Mouse (Mus musculus) midbrain, embryonic 13.5 days (tissue): ENCODE measurements around the gene Col6a2. TPM values are rescaled to one million over a fixed set of nuclear protein-coding genes. Genes with fewer than 3 reads are reported as not detected.

Experiments used
- ATAC-seq: fragments of 200-750 bp; cut with Nextera tagmentation; 2 replicates; pipeline ENCODE4 v1.8.0; 2017; ENCODE audit warnings: mild to moderate bottlenecking, moderate TSS enrichment, moderate library complexity
- H3K27ac ChIP-seq: fragments of 300-500 bp; sonication (generic); 2 replicates; pipeline ENCODE4 v1.5.1; 2015; ENCODE audit warnings: inconsistent platforms, mild to moderate bottlenecking, moderate library complexity
- H3K27me3 ChIP-seq: fragments of 300-500 bp; sonication (generic); 2 replicates; pipeline ENCODE4 v1.6.1; 2015; ENCODE audit warnings: mild to moderate bottlenecking, inconsistent platforms
- H3K36me3 ChIP-seq: fragments of 300-500 bp; sonication (generic); 2 replicates; pipeline ENCODE4 v1.6.1; 2015; ENCODE audit warnings: mild to moderate bottlenecking, inconsistent platforms
- H3K4me1 ChIP-seq: fragments of 300-500 bp; sonication (generic); replicated peaks from 2 replicates; pipeline ENCODE4 v1.6.1; 2015; ENCODE audit warnings: inconsistent platforms
- H3K4me2 ChIP-seq: fragments of 300-500 bp; sonication (generic); replicated peaks from 2 replicates; pipeline ENCODE4 v1.6.1; 2015; ENCODE audit warnings: moderate library complexity, mild to moderate bottlenecking, inconsistent platforms
- H3K4me3 ChIP-seq: fragments of 300-500 bp; sonication (generic); replicated peaks from 2 replicates; pipeline ENCODE4 v1.5.1; 2015; ENCODE audit warnings: mild to moderate bottlenecking, inconsistent platforms
- H3K9ac ChIP-seq: fragments of 300-500 bp; sonication (generic); replicated peaks from 2 replicates; pipeline ENCODE4 v1.6.1; 2015; ENCODE audit warnings: mild to moderate bottlenecking, inconsistent platforms
- H3K9me3 ChIP-seq: fragments of 300-500 bp; sonication (generic); 2 replicates; pipeline ENCODE4 v1.6.1; 2016; ENCODE audit warnings: mild to moderate bottlenecking, inconsistent platforms
- WGBS: fragments of 180-500 bp; shearing (Covaris S2); methylation state at CpG from one replicate; pipeline ENCODE4 v1.1.7; 2015; 5-methylcytosine and 5-hydroxymethylcytosine counted together
- polyA plus RNA-seq: library from polyadenylated mRNA; unstranded; fragments of >200 nt; fragmentation: Nextera tagmentation; extraction: Ambion mirVana; gene quantifications from 2 replicates; pipeline ENCODE4 v1.2.1, GENCODE M21; 2015

Col6a2 gene
- polyA plus RNA-seq, 1 experiment from 2014 or later: 12.5 TPM

DNA sequence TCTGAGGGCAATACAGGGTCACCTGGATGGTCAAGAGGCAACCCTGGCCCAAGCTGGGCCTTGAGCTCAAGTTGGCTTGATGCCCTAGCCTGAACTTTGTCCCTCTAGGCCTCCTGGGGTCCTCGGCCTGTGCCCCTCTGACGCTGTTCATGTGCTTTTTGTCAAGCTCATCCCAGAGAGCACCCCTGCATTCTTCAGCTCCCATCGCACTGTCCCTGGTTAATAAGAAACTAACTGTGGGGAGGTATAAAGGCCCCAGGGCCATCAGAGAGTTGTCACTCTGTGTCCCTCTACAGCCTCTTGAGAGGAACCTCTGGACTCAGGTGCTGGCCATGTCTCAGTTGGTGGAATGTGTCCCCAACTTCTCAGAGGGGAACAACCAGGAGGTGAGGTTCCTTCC is 48.1 kb downstream of the Col6a2 start, which contains the start of gene Ftcd:
Ftcd (plus strand) TSS at position 275 of the 400 bp plus-strand sequence.
- H3K9me3 ChIP-seq: no peaks in the 10 kb centered on the region
- no peaks in the 10 kb centered on the region for H3K4me1 ChIP-seq
- no peak within 1 kb of the TSS for H3K4me3 ChIP-seq
- H3K27me3 ChIP-seq: no peaks in the 10 kb centered on the region
- no peak within 1 kb of the TSS for H3K4me2 ChIP-seq
- H3K9ac ChIP-seq: no peak within 1 kb of the TSS
- no peak for ATAC-seq
- H3K36me3 ChIP-seq: no peaks in the 10 kb centered on the region
- no peak within 1 kb of the TSS for H3K27ac ChIP-seq
- 92% methylated on average over 3 of the region's 3 CpGs for WGBS

DNA sequence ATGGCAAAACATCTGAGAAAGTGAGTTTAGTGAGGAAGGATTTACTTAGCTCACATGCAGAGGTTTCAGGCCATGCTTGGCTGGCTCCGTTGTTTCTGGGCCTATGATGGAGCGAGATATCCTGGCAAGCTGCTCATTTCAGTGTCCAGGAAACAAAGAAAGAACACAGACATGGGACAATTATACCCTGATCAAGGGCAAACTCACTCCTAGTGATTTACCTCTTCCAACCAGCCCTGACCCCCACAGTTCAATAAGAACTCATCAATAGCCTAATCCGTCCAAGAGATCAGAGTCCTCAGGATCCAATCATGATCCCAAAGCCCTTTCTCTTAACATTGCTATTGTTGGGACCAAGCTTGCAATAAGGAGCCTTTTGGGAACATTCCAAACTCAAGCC is 51.3 kb downstream of the Col6a2 start:
- H3K4me2 ChIP-seq: no peak overlapping the region
- H3K27me3 ChIP-seq: no peaks in the 10 kb centered on the region
- no peak for ATAC-seq
- H3K9ac ChIP-seq: no peak overlapping the region
- H3K4me1 ChIP-seq: no peaks in the 10 kb centered on the region
- no peak overlapping the region for H3K27ac ChIP-seq
- H3K36me3 ChIP-seq: no peaks in the 10 kb centered on the region
- no peak overlapping the region for H3K4me3 ChIP-seq
- 28% methylated on average over 3 of the region's 3 CpGs for WGBS
- no peaks in the 10 kb centered on the region for H3K9me3 ChIP-seq

DNA sequence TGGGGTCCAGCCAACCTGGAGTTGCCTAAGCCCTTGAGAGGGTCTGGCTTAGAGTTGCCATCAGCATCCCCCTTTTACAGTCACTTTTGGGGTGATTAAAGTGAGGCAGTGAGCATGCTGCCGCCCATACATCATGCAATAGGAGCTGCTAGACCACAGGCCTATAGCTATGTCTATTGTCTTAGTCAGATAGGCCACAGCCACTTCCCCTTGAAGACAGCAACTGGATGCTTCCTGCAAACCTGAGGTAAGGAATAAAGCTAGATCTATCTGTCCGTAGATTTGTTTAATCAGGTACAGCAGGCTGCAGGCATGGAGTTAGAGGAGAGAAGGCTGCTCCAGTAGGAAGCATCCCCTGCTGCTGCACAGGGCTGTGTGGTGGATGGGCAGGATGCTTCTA is 52.4 kb downstream of the Col6a2 start:
- no peak overlapping the region for H3K27ac ChIP-seq
- H3K27me3 ChIP-seq: no peaks in the 10 kb centered on the region
- H3K4me2 ChIP-seq: no peak overlapping the region
- H3K36me3 ChIP-seq: no peaks in the 10 kb centered on the region
- ATAC-seq: no peak
- no peaks in the 10 kb centered on the region for H3K4me1 ChIP-seq
- H3K9ac ChIP-seq: no peak overlapping the region
- H3K9me3 ChIP-seq: no peaks in the 10 kb centered on the region
- H3K4me3 ChIP-seq: no peak overlapping the region
- 67% methylated on average over 2 of the region's 2 CpGs for WGBS

DNA sequence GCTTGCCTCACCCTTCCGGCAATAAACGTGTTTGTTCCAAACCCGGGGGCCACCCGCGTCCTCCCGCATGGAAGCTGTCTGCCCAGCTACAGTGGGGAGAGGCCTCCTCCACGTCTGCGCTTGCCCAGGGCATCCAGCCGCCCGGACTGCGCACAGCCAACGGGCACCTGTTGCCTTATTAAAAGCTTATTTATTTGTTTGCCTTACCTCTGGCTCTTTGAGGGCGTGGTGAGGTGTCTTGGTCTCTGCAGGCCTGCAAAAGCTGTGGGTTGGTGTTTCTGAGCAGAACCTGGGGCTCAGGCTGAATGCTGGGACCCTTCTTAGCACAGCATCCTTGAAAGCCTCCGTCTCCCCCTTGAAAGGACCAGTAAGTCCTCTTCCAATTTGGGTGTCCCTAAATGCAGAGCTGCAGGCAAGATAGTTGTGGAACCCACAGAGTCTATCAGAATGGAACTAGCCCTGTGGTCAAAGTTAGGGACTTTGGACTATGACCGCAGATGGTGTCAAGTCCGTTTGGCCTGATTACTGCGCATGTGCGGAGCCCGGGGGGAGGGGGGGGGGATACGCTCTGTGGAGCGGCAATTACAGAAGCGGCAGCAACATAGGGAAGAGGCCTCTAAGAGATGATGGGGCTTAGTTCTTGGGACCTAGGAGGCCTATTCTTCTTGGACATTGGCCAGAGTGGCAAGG is 53.3 kb downstream of the Col6a2 start:
- Histone ChIP-seq H3K4me2 (no peak overlapping the region), H3K9me3 (no peaks in the 10 kb centered on the region), H3K36me3 (no peaks in the 10 kb centered on the region), H3K9ac (no peak overlapping the region), H3K4me3 (no peak overlapping the region), H3K27me3 (no peaks in the 10 kb centered on the region), H3K4me1 (no peaks in the 10 kb centered on the region), H3K27ac (no peak overlapping the region)
- no peak for ATAC-seq
- 93% methylated on average over 22 of the region's 22 CpGs for WGBS

DNA sequence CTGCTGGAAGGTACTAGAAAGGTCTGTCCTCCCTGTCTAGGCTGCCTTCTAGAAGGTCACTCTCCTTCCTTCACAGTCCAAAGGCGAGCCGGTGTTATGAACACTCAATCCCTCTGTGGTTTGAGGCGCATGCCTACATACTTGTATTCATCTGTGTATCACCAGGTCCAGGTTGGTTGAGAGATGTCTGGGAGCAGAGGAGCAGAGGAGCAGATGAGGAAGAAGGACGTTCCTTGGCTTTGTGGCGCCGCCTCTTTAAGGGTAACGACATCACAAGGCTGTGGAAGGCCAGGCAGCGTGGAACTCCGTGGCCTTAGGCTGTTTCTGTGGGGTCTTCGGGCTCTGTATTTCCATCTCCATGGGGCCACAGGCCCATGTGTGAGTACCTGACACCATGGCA is 61.5 kb downstream of the Col6a2 start, which contains the start of gene Spatc1l:
Spatc1l (plus strand) TSS at position 301 of the 400 bp plus-strand sequence.
- H3K9ac ChIP-seq: no peak within 1 kb of the TSS
- H3K27me3 ChIP-seq: no peaks in the 10 kb centered on the region
- ATAC-seq: no peak
- 94% methylated on average over 10 of the region's 10 CpGs for WGBS
- no peak within 1 kb of the TSS for H3K4me3 ChIP-seq
- H3K36me3 ChIP-seq: 0 out of 2 replicates have a peak, but pooled peaks cover 4% of the 10 kb centered on the region
- no peaks in the 10 kb centered on the region for H3K9me3 ChIP-seq
- no peak within 1 kb of the TSS for H3K27ac ChIP-seq
- no peaks in the 10 kb centered on the region for H3K4me1 ChIP-seq
- no peak within 1 kb of the TSS for H3K4me2 ChIP-seq

DNA sequence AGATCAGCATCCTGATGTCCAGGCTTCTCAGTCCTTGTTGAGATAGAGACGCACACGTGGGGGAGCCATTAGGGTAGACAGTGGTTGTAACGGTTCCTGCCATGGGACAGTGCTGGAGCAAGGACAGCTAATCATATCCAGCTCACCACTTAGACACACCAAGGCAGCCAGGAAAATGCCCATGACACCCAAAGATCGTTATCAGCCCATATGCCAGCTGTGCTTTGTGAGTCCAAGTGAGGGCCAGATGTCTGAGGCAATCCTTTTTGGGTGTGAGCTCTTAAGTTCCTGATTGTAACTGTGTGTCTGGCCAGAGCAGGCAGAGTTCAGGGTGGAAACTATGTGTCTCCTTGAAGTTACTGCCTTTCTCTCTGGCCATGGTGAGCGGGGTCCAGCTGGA is 69.4 kb downstream of the Col6a2 start:
- no peaks in the 10 kb centered on the region for H3K27me3 ChIP-seq
- H3K27ac ChIP-seq: no peak overlapping the region
- 91% methylated on average over 5 of the region's 5 CpGs for WGBS
- no peak for ATAC-seq
- no peaks in the 10 kb centered on the region for H3K9me3 ChIP-seq
- H3K4me3 ChIP-seq: no peak overlapping the region
- no peaks in the 10 kb centered on the region for H3K4me1 ChIP-seq
- peaks cover 73% of the 10 kb centered on the region for H3K36me3 ChIP-seq
- H3K4me2 ChIP-seq: no peak overlapping the region
- no peak overlapping the region for H3K9ac ChIP-seq

DNA sequence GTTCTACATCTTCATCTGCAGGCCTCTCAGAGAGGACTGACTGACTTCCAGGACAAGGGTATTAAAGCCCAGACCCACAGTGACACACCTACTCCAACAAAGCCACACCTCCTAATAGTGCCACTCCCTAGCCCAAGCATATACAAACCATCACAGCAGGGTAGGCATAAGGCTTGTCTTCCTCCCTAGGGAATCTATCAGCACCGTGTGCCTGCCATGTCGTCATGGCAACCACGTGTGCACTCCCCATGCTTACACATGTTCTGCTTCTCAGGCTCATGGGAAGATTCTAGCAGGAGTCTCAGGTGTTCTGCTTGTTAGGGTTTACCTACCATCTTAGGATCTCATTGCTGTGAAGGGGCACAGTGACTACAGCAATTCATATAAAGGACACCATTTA is 71.9 kb downstream of the Col6a2 start:
- Histone ChIP-seq H3K27ac (no peak overlapping the region), H3K36me3 (peaks cover 93% of the 10 kb centered on the region), H3K4me3 (no peak overlapping the region), H3K27me3 (no peaks in the 10 kb centered on the region), H3K9ac (no peak overlapping the region), H3K4me1 (no peaks in the 10 kb centered on the region), H3K9me3 (no peaks in the 10 kb centered on the region), H3K4me2 (no peak overlapping the region)
- ATAC-seq: no peak
- 81% methylated on average over 3 of the region's 3 CpGs for WGBS

DNA sequence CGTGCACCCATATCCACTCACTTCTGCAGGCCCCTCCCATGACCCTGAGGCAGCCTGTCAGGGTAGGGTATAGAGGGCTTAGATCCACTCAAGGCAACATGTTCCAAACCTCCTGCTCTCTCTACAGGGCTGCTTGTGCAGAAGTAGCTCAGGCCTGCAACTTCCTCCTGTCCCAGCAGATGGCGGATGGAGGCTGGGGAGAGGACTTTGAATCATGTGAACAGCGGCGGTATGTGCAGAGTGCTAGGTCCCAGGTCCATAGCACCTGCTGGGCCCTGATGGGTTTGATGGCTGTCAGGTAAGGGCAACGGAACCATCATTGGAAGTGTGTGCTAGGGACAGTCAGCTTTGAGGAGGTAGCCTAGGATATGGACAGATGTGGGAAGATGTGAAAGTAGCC is 73.0 kb downstream of the Col6a2 start:
- Histone ChIP-seq H3K4me3 (no peak overlapping the region), H3K9me3 (no peaks in the 10 kb centered on the region), H3K4me1 (no peaks in the 10 kb centered on the region), H3K27ac (no peak overlapping the region), H3K27me3 (no peaks in the 10 kb centered on the region), H3K9ac (no peak overlapping the region), H3K36me3 (peaks cover 97% of the 10 kb centered on the region), H3K4me2 (no peak overlapping the region)
- ATAC-seq: no peak
- WGBS: 90% methylated on average over 5 of the region's 5 CpGs

DNA sequence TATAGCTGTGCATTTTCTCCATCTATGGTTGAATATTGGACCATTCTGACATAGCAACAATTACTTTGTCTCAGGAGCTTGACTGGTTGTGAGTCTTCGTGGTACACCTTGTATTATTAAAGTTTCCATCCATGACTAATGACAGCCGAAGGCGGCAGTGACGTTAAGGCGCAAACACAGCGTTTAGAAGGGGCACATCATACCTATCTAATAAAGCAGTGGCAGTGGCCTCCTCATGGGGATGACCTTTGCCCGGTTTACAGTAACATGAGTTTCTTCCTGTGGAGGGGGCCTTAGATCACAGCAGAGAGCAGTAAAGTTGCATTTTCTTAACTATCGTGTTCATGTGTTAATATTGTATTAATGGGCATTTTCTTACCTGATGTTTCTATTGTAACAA is 75.2 kb downstream of the Col6a2 start:
- H3K27ac ChIP-seq: no peak overlapping the region
- H3K9ac ChIP-seq: no peak overlapping the region
- 95% methylated on average over 8 of the region's 8 CpGs for WGBS
- no peaks in the 10 kb centered on the region for H3K27me3 ChIP-seq
- no peak for ATAC-seq
- no peak overlapping the region for H3K4me3 ChIP-seq
- no peaks in the 10 kb centered on the region for H3K4me1 ChIP-seq
- no peak overlapping the region for H3K4me2 ChIP-seq
- H3K36me3 ChIP-seq: peaks cover 100% of the 10 kb centered on the region
- no peaks in the 10 kb centered on the region for H3K9me3 ChIP-seq

DNA sequence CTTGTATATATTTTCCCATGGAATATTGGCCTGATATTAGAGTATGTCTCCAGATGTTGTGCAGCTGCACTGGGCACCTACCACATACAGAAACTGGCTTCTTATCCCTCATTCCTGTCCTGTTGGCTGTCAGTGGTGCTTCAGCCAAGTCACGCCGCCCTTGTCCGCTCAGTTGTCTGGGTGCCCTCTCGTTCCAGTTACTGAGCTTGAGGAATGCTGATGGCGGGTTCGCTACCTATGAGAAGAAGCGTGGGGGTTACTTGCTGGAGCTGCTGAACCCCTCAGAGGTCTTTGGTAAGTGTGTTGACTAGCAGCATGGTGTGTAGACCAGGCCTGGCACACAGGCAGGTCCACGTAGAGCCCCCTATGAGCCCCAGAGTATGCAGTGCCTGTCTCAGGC is 76.9 kb downstream of the Col6a2 start:
- Histone ChIP-seq H3K4me1 (no peaks in the 10 kb centered on the region), H3K9ac (no peak overlapping the region), H3K36me3 (peaks cover 100% of the 10 kb centered on the region), H3K4me3 (no peak overlapping the region), H3K27ac (no peak overlapping the region), H3K4me2 (no peak overlapping the region), H3K27me3 (no peaks in the 10 kb centered on the region), H3K9me3 (no peaks in the 10 kb centered on the region)
- no peak for ATAC-seq
- WGBS: 91% methylated on average over 8 of the region's 8 CpGs

Other genes starting within 250 kb of the Col6a2 start
- gene AC141477.1, start 183.2 kb downstream of the Col6a2 start, polyA plus RNA-seq: not detected in 2 replicates
- gene Pcnt, start 180.8 kb downstream of the Col6a2 start, polyA plus RNA-seq: 9.7 and 11.4 TPM in 2 replicates
- not detected in 2 replicates for gene 2610028H24Rik, start 174.5 kb downstream of the Col6a2 start, polyA plus RNA-seq
- gene Mcm3ap, start 154.7 kb downstream of the Col6a2 start, polyA plus RNA-seq: 75.1 and 75.6 TPM in 2 replicates
- 7.8 and 8.1 TPM in 2 replicates for gene Ybey, start 154.5 kb downstream of the Col6a2 start, polyA plus RNA-seq
- 45.2 and 45.5 TPM in 2 replicates for gene Lss, start 92.0 kb downstream of the Col6a2 start, polyA plus RNA-seq
- gene Spatc1l, start 61.4 kb downstream of the Col6a2 start, polyA plus RNA-seq: not detected in 2 replicates
- 0.15 TPM in 1 of 2 replicates, not detected in the other for gene Ftcd, start 48.0 kb downstream of the Col6a2 start, polyA plus RNA-seq
- gene Col6a1, start 102.5 kb upstream of the Col6a2 start, polyA plus RNA-seq: 10.1 and 12.7 TPM in 2 replicates